Comparison of ENCODE assay signal across 10 mouse cellular contexts in the genomic region with DNA sequence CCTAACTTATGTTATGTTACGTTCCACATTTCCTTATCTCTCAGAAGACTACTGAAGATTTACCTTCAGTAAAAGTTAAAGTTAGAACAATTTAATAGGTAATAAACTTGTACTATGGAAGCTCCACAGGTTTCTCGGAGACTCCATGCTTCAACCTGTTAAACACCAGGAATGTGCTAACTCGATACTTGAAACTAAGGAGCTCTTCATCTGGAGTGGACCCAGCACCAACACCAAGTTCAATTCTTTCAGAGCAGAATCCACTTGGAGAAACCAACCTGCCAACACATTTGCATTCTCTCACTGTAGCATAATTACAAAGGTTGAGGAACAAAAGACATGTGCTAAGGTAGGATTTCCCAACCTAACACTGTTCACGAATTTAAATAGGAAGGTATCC. TPM values are rescaled to one million over a fixed set of nuclear protein-coding genes. Genes with fewer than 3 reads are reported as not detected.
DNase-seq lines count a peak whose midpoint lies in the region; ATAC-seq and TF ChIP-seq lines count a peak whose summit lies in the region.
"Had no signal": no experiment of that assay in that cellular context is flagged by ENCODE, and none has a peak within 500 bp of the region (broad histone marks: within the 10 kb centered on the region; RNA-seq: fewer than 3 reads in every experiment).

No protein-coding gene starts in this region.

- ATAC-seq in kidney, postnatal 0 days (replicated peaks; ENCODE audit: low FRiP score, low read depth) = no peak

- no peaks in the 10 kb centered on the region for H3K9me3 ChIP-seq in forebrain, embryonic 10.5 days
- H3K9me3 ChIP-seq in kidney, postnatal 0 days (replicated peaks; ENCODE audit: low read length) = no peaks in the 10 kb centered on the region

- no peak overlapping the region for H3K27ac ChIP-seq in layer of hippocampus, adult 2 months
- H3K27ac ChIP-seq in forebrain, embryonic 10.5 days = no peak overlapping the region
- H3K27ac ChIP-seq in kidney, postnatal 0 days = no peak overlapping the region

- H3K36me3 ChIP-seq in forebrain, embryonic 10.5 days (replicated peaks) = peaks cover 51% of the 10 kb centered on the region
- peaks cover 29% of the 10 kb centered on the region for H3K36me3 ChIP-seq in kidney, postnatal 0 days (ENCODE audit: insufficient read depth, low read length)
- H3K36me3 ChIP-seq in myocyte (ENCODE audit: control insufficient read depth, insufficient read depth) = peaks cover 49% of the 10 kb centered on the region

- no peak overlapping the region for H3ac ChIP-seq in myocyte (ENCODE audit: control insufficient read depth, insufficient read length)

- H3K4me3 ChIP-seq in layer of hippocampus, adult 2 months = peak overlapping the region; percentile 87
- H3K4me3 ChIP-seq in forebrain, embryonic 10.5 days = peak overlapping the region; percentile 100
- H3K4me3 ChIP-seq in kidney, postnatal 0 days (replicated peaks; ENCODE audit: low read depth, low read length) = peak overlapping the region; percentile 73; the same call in 1 of the 2 replicates
- H3K4me3 ChIP-seq in myocyte = peak overlapping the region; percentile 78

- peak overlapping the region; percentile 67 for H3K4me2 ChIP-seq in kidney, postnatal 0 days (ENCODE audit: low read length)
- H3K4me2 ChIP-seq in myocyte (ENCODE audit: low read depth) = peak overlapping the region; percentile 91

- peaks cover 64% of the 10 kb centered on the region for H3K79me2 ChIP-seq in myocyte (ENCODE audit: control insufficient read depth, insufficient read depth)

- H3K27me3 ChIP-seq in forebrain, embryonic 10.5 days (ENCODE audit: poor library complexity, severe bottlenecking) = no peaks in the 10 kb centered on the region
- H3K27me3 ChIP-seq in kidney, postnatal 0 days (ENCODE audit: insufficient read depth, low read length) = no peaks in the 10 kb centered on the region
- no peaks in the 10 kb centered on the region for H3K27me3 ChIP-seq in myocyte (ENCODE audit: control insufficient read depth, insufficient read depth, insufficient read length)

- TF ChIP-seq POLR2A in myocyte (IDR thresholded peaks at IDR 0.05; ENCODE audit: insufficient read length, low read depth) = no peak

- TF ChIP-seq CTCF in layer of hippocampus, adult 2 months (conservative IDR thresholded peaks at IDR 0.05) = no peak
- no peak for TF ChIP-seq CTCF in kidney, postnatal 0 days (IDR thresholded peaks at IDR 0.05; ENCODE audit: low read depth)

- WGBS in forebrain, embryonic 10.5 days = 82% methylated on average over 4 of the region's 4 CpGs
- WGBS in kidney, postnatal 0 days = 35% methylated on average over 4 of the region's 4 CpGs

- H3K4me1 ChIP-seq in forebrain, embryonic 10.5 days = peaks cover 21% of the 10 kb centered on the region
- H3K4me1 ChIP-seq in kidney, postnatal 0 days (replicated peaks; ENCODE audit: insufficient read depth, low read length) = peaks cover 7% of the 10 kb centered on the region; the same call in 1 of the 2 replicates

- no peak for DNase-seq in layer of hippocampus, adult 2 months (ENCODE audit: low spot score in 2 of 2)
- no peak for DNase-seq in layer of hippocampus, adult 9-10 months (ENCODE audit: low spot score)
- no peak for DNase-seq in forebrain, embryonic 10.5 days (ENCODE audit: extremely low spot score, low spot score)
- DNase-seq in kidney, postnatal 0 days (ENCODE audit: low spot score) = no peak
- DNase-seq in left cerebral cortex, adult 8-10 months (ENCODE audit: low spot score in 2 of 2) = no peak
- DNase-seq in urinary bladder, postnatal 10 days (ENCODE audit: low spot score) = no peak
- no peak for DNase-seq in layer of hippocampus, adult 18-20 months (ENCODE audit: low spot score in 2 of 2)

- no peak overlapping the region for H3K9ac ChIP-seq in kidney, postnatal 0 days (ENCODE audit: low read depth, low read length)

TF ChIP-seq in myocyte, 11 proteins besides CTCF, POLR2A, EP300 and RAD21:
- TF ChIP-seq TCF3 (IDR thresholded peaks at IDR 0.05; ENCODE audit: insufficient read length, low read depth) (no peak), USF1 (IDR thresholded peaks at IDR 0.05; ENCODE audit: low read depth) (no peak), SRF (IDR thresholded peaks at IDR 0.05; ENCODE audit: control insufficient read depth, insufficient read length, low read depth) (no peak), POLR2AphosphoS2 (IDR thresholded peaks at IDR 0.05; ENCODE audit: insufficient read length, low read depth) (no peak), MYOG (IDR thresholded peaks at IDR 0.05; ENCODE audit: control insufficient read depth in 1 of 3, insufficient read depth in 1 of 3, insufficient read length in 2 of 3, low read depth in 2 of 3) (no peak), REST (IDR thresholded peaks at IDR 0.05; ENCODE audit: insufficient read depth, insufficient read length) (no peak), MYOD1 (IDR thresholded peaks at IDR 0.05; ENCODE audit: control insufficient read depth in 1 of 3, insufficient read length in 2 of 3, low read depth in 2 of 3) (no peak), CEBPB (IDR thresholded peaks at IDR 0.05; ENCODE audit: insufficient read depth, poor library complexity, severe bottlenecking) (no peak), E2F4 (IDR thresholded peaks at IDR 0.05; ENCODE audit: insufficient read depth) (no peak), TCF12 (IDR thresholded peaks at IDR 0.05; ENCODE audit: insufficient read depth, poor library complexity, severe bottlenecking) (no peak), MAX (IDR thresholded peaks at IDR 0.05; ENCODE audit: low read depth) (no peak)

RNA-seq across cellular contexts. Expression of a gene that starts 1.7 kb away (rescaled TPM):
- total RNA-seq in layer of hippocampus, adult 2 months (2021) = 100 to 1,000 TPM; 198 TPM
- polyA plus RNA-seq in forebrain, embryonic 10.5 days (2016; fragmentation: Nextera tagmentation; extraction: Ambion mirVana) = 756 and 758 TPM in 2 replicates
- 766 and 788 TPM in 2 replicates for polyA plus RNA-seq in kidney, postnatal 0 days (2015; fragmentation: Nextera tagmentation; extraction: Ambion mirVana)
- polyA plus RNA-seq in myocyte (2012; fragmentation: generic; extraction: Trizol) = 1,134 TPM
- total RNA-seq in left cerebral cortex, adult 8-10 months (2022) = 100 to 1,000 TPM; 167 to 188 (median 185) TPM
- 100 to 1,000 TPM; 198 to 207 TPM for total RNA-seq in layer of hippocampus, adult 18-20 months (2021)

RNA-seq across cellular contexts. Expression of a gene that starts 35.4 kb away (rescaled TPM):
- not detected for total RNA-seq in layer of hippocampus, adult 2 months (2021)
- not detected in 2 replicates for polyA plus RNA-seq in forebrain, embryonic 10.5 days (2016; fragmentation: Nextera tagmentation; extraction: Ambion mirVana)
- polyA plus RNA-seq in kidney, postnatal 0 days (2015; fragmentation: Nextera tagmentation; extraction: Ambion mirVana) = not detected in 2 replicates
- polyA plus RNA-seq in myocyte (2012; fragmentation: generic; extraction: Trizol) = not detected
- total RNA-seq in left cerebral cortex, adult 8-10 months (2022) = not detected
- total RNA-seq in layer of hippocampus, adult 18-20 months (2021) = not detected
- total RNA-seq: left cerebral cortex, postnatal 14 days had no signal
- polyA plus RNA-seq: small intestine, adult 2 months had no signal

RNA-seq across cellular contexts. Expression of a gene that starts 38.9 kb away (rescaled TPM):
- 1 to 10 TPM in 1 of 2 experiments, under 1 TPM in 1; 0.69 to 1.2 TPM for total RNA-seq in layer of hippocampus, adult 2 months (2021)
- 2.9 and 3.1 TPM in 2 replicates for polyA plus RNA-seq in forebrain, embryonic 10.5 days (2016; fragmentation: Nextera tagmentation; extraction: Ambion mirVana)
- 2.4 and 3.4 TPM in 2 replicates for polyA plus RNA-seq in kidney, postnatal 0 days (2015; fragmentation: Nextera tagmentation; extraction: Ambion mirVana)
- 0.37 TPM for polyA plus RNA-seq in myocyte (2012; fragmentation: generic; extraction: Trizol)
- total RNA-seq in left cerebral cortex, adult 8-10 months (2022) = 1 to 10 TPM; 1.3 to 1.6 (median 1.5) TPM
- 1 to 10 TPM in 1 of 2 experiments, under 1 TPM in 1; 0.68 to 1.1 TPM for total RNA-seq in layer of hippocampus, adult 18-20 months (2021)
- polyA plus RNA-seq: small intestine, adult 2 months had no signal

RNA-seq across cellular contexts. Expression of a gene that starts 52.2 kb away (rescaled TPM):
- 10 to 100 TPM; 50.0 to 50.4 TPM for total RNA-seq in layer of hippocampus, adult 2 months (2021)
- polyA plus RNA-seq in forebrain, embryonic 10.5 days (2016; fragmentation: Nextera tagmentation; extraction: Ambion mirVana) = 14.7 and 15.7 TPM in 2 replicates
- polyA plus RNA-seq in kidney, postnatal 0 days (2015; fragmentation: Nextera tagmentation; extraction: Ambion mirVana) = 22.6 and 23.6 TPM in 2 replicates
- 9.0 TPM for polyA plus RNA-seq in myocyte (2012; fragmentation: generic; extraction: Trizol)
- 10 to 100 TPM; 43.8 to 48.6 (median 47.9) TPM for total RNA-seq in left cerebral cortex, adult 8-10 months (2022)
- 10 to 100 TPM; 49.1 to 50.0 TPM for total RNA-seq in layer of hippocampus, adult 18-20 months (2021)

RNA-seq across cellular contexts. Expression of a gene that starts 52.3 kb away (rescaled TPM):
- 10 to 100 TPM; 21.5 to 22.5 TPM for total RNA-seq in layer of hippocampus, adult 2 months (2021)
- polyA plus RNA-seq in forebrain, embryonic 10.5 days (2016; fragmentation: Nextera tagmentation; extraction: Ambion mirVana) = 50.7 and 53.6 TPM in 2 replicates
- polyA plus RNA-seq in kidney, postnatal 0 days (2015; fragmentation: Nextera tagmentation; extraction: Ambion mirVana) = 19.9 and 21.5 TPM in 2 replicates
- 7.3 TPM for polyA plus RNA-seq in myocyte (2012; fragmentation: generic; extraction: Trizol)
- total RNA-seq in left cerebral cortex, adult 8-10 months (2022) = 10 to 100 TPM; 22.1 to 25.2 (median 24.3) TPM
- total RNA-seq in layer of hippocampus, adult 18-20 months (2021) = 10 to 100 TPM; 22.3 to 23.2 TPM
